Mouse (Mus musculus): ENCODE data around the gene Mtf2.
"Not testable (repeated sequence)": the region's sequence is repeated elsewhere in the genome, so short reads cannot be mapped to it uniquely, and the experiment has no call there.

Gene Mtf2

GRCm38 (mm10) chr5:108082380-108082779, 16.9 kb downstream of the Mtf2 start:
- DNase-seq (ENCODE audit: low spot score in 2 of 2): peak in 1 of 2 experiments; percentile 39

GRCm38 (mm10) chr5:108085440-108085839, 20.0 kb downstream of the Mtf2 start:
- DNase-seq (ENCODE audit: low spot score in 2 of 2): peak in 1 of 2 experiments; percentile 13

- not testable (repeated sequence) for DNase-seq (ENCODE audit: low spot score in 2 of 2)
Measured at GRCm38 (mm10) chr5:108092731-108093130, 27.3 kb downstream of the Mtf2 start.

- DNase-seq (ENCODE audit: low spot score in 2 of 2): no peak
Measured at GRCm38 (mm10) chr5:108097676-108098075, 32.2 kb downstream of the Mtf2 start.

GRCm38 (mm10) chr5:108100196-108100595, 34.7 kb downstream of the Mtf2 start:
- no peak for DNase-seq (ENCODE audit: low spot score in 2 of 2)

- no peak for DNase-seq (ENCODE audit: low spot score in 2 of 2)
Measured at GRCm38 (mm10) chr5:108104306-108104705, 38.8 kb downstream of the Mtf2 start.

- DNase-seq (ENCODE audit: low spot score in 2 of 2): no peak
Measured at GRCm38 (mm10) chr5:108109346-108109745, 43.9 kb downstream of the Mtf2 start.

- DNase-seq (ENCODE audit: low spot score in 2 of 2): no peak
Measured at GRCm38 (mm10) chr5:108117693-108118092, 52.2 kb downstream of the Mtf2 start.

- peak in 1 of 2 experiments; percentile 6 for DNase-seq (ENCODE audit: low spot score in 2 of 2)
Measured at GRCm38 (mm10) chr5:108120221-108120900, 54.9 kb downstream of the Mtf2 start.

GRCm38 (mm10) chr5:108131849-108132440, 66.5 kb downstream of the Mtf2 start:
- no peak for DNase-seq (ENCODE audit: low spot score in 2 of 2)

- peak; percentile 95 to 97 for DNase-seq (ENCODE audit: low spot score in 2 of 2)
Measured at GRCm38 (mm10) chr5:108132441-108133243, 67.2 kb downstream of the Mtf2 start, which contains the start of the genes Tmed5 and Ccdc18. TSS of gene Tmed5 (minus strand) at chr5:108132620. TSS of gene Ccdc18 (plus strand) at chr5:108132875.

GRCm38 (mm10) chr5:108152592-108152991, 87.1 kb downstream of the Mtf2 start:
- no peak for DNase-seq (ENCODE audit: low spot score in 2 of 2)

Data from thymus, postnatal 10 days (tissue).